Mouse (Mus musculus): ENCODE results near the gene Trim21.

GRCm38 (mm10) chr7:102575998-102576397, 10.7 kb upstream of the Trim21 start:
- TF ChIP-seq CTCF (IDR thresholded peaks at IDR 0.05; ENCODE audit: insufficient read depth, low read length): no peak
- no peak for TF ChIP-seq POLR2A (IDR thresholded peaks at IDR 0.05; ENCODE audit: borderline replicate concordance, extremely low read depth, low read depth, low read length)
